Mouse (Mus musculus): ENCODE data around the gene Hist3h2ba. TPM values are rescaled to one million over a fixed set of nuclear protein-coding genes. Genes with fewer than 3 reads are reported as not detected.

The Hist3h2ba gene
- total RNA-seq (2021): 100 to 1,000 TPM; 146 to 155 TPM
- long read RNA-seq, transcript Hist3h2ba-201 (1 exons, 614 nt): major isoform, 23 of 23 reads
- long read RNA-seq, partial matches to known transcripts: 0 of 23 reads
- long read RNA-seq, other reads (novel, unspliced or antisense): 0 of 23 reads

- peak; percentile 72 to 78 for DNase-seq (ENCODE audit: low spot score in 2 of 2)
Observed at GRCm38 (mm10) chr11:58948542-58949479, at the start of gene Hist3h2ba. TSS of gene Hist3h2ba (plus strand) at chr11:58948920.

- no peak for DNase-seq (ENCODE audit: low spot score in 2 of 2)
Observed at GRCm38 (mm10) chr11:58901080-58901479, 47.6 kb upstream of the Hist3h2ba start.

- peak; percentile 98 for DNase-seq (ENCODE audit: low spot score in 2 of 2)
Observed at GRCm38 (mm10) chr11:58903511-58904409, 45.0 kb upstream of the Hist3h2ba start, which contains the start of gene Zfp39. TSS of gene Zfp39 (minus strand) at chr11:58904225.

GRCm38 (mm10) chr11:58904410-58904718 lies 44.4 kb upstream of the Hist3h2ba start:
- no peak for DNase-seq (ENCODE audit: low spot score in 2 of 2)

- DNase-seq (ENCODE audit: low spot score in 2 of 2): no peak
Observed at GRCm38 (mm10) chr11:58904838-58905237, 43.9 kb upstream of the Hist3h2ba start.

- DNase-seq (ENCODE audit: low spot score in 2 of 2): no peak
Observed at GRCm38 (mm10) chr11:58913776-58914175, 34.9 kb upstream of the Hist3h2ba start.

GRCm38 (mm10) chr11:58914461-58915028 lies 34.2 kb upstream of the Hist3h2ba start:
- peak in 1 of 2 experiments; percentile 36 for DNase-seq (ENCODE audit: low spot score in 2 of 2)

- DNase-seq (ENCODE audit: low spot score in 2 of 2): peak in 1 of 2 experiments; percentile 36
Observed at GRCm38 (mm10) chr11:58916879-58917744, 31.6 kb upstream of the Hist3h2ba start.

- no peak for DNase-seq (ENCODE audit: low spot score in 2 of 2)
Observed at GRCm38 (mm10) chr11:58917745-58918366, 30.9 kb upstream of the Hist3h2ba start, which contains the start of gene Btnl10. TSS of gene Btnl10 (plus strand) at chr11:58917908.

- DNase-seq (ENCODE audit: low spot score in 2 of 2): no peak
Observed at GRCm38 (mm10) chr11:58918759-58919158, 30.0 kb upstream of the Hist3h2ba start.

- DNase-seq (ENCODE audit: low spot score in 2 of 2): no peak
Observed at GRCm38 (mm10) chr11:58922420-58922819, 26.3 kb upstream of the Hist3h2ba start.

GRCm38 (mm10) chr11:58926651-58927050 lies 22.1 kb upstream of the Hist3h2ba start:
- no peak for DNase-seq (ENCODE audit: low spot score in 2 of 2)

GRCm38 (mm10) chr11:58927053-58927452 lies 21.7 kb upstream of the Hist3h2ba start:
- no peak for DNase-seq (ENCODE audit: low spot score in 2 of 2)

GRCm38 (mm10) chr11:58927790-58928651 lies 20.7 kb upstream of the Hist3h2ba start:
- peak; percentile 62 to 70 for DNase-seq (ENCODE audit: low spot score in 2 of 2)

- DNase-seq (ENCODE audit: low spot score in 2 of 2): no peak
Observed at GRCm38 (mm10) chr11:58929055-58929454, 19.7 kb upstream of the Hist3h2ba start.

GRCm38 (mm10) chr11:58929641-58930040 lies 19.1 kb upstream of the Hist3h2ba start:
- no peak for DNase-seq (ENCODE audit: low spot score in 2 of 2)

GRCm38 (mm10) chr11:58930254-58930653 lies 18.5 kb upstream of the Hist3h2ba start:
- DNase-seq (ENCODE audit: low spot score in 2 of 2): no peak

- DNase-seq (ENCODE audit: low spot score in 2 of 2): no peak
Observed at GRCm38 (mm10) chr11:58931576-58931975, 17.1 kb upstream of the Hist3h2ba start.

- DNase-seq (ENCODE audit: low spot score in 2 of 2): no peak
Observed at GRCm38 (mm10) chr11:58937909-58938308, 10.8 kb upstream of the Hist3h2ba start.

Measured in layer of hippocampus, postnatal 10 days (tissue).